Mouse (Mus musculus) brain, adult 10 weeks (tissue): ENCODE results near the gene Aph1a. TPM values are rescaled to one million over a fixed set of nuclear protein-coding genes. Genes with fewer than 3 reads are reported as not detected.

Source experiments
- polyA plus RNA-seq: library from polyadenylated mRNA; stranded (reverse); fragments of 350-450 nt; fragmentation: Illumina TruSeq; extraction: RNeasy Lipid Tissue Mini Kit (QIAGEN cat#74804); gene quantifications from one replicate; pipeline ENCODE4 v1.2.3, GENCODE M21; 2015; ENCODE audit warnings: low read depth, low replicate concordance

Gene Aph1a
- polyA plus RNA-seq: 72.2 TPM

GRCm38 (mm10) chr3:95893606-95894316 lies at the start of gene Aph1a:
Gene Aph1a (plus strand): TSS chr3:95893969.

GRCm38 (mm10) chr3:95855502-95856089 lies 38.2 kb upstream of the Aph1a start, which contains the start of gene Prpf3:
Gene Prpf3 (minus strand): TSS chr3:95855885.

GRCm38 (mm10) chr3:95871392-95871867 lies 22.3 kb upstream of the Aph1a start, which contains the start of gene Mrps21:
Gene Mrps21 (minus strand): TSS chr3:95871519.

DNA sequence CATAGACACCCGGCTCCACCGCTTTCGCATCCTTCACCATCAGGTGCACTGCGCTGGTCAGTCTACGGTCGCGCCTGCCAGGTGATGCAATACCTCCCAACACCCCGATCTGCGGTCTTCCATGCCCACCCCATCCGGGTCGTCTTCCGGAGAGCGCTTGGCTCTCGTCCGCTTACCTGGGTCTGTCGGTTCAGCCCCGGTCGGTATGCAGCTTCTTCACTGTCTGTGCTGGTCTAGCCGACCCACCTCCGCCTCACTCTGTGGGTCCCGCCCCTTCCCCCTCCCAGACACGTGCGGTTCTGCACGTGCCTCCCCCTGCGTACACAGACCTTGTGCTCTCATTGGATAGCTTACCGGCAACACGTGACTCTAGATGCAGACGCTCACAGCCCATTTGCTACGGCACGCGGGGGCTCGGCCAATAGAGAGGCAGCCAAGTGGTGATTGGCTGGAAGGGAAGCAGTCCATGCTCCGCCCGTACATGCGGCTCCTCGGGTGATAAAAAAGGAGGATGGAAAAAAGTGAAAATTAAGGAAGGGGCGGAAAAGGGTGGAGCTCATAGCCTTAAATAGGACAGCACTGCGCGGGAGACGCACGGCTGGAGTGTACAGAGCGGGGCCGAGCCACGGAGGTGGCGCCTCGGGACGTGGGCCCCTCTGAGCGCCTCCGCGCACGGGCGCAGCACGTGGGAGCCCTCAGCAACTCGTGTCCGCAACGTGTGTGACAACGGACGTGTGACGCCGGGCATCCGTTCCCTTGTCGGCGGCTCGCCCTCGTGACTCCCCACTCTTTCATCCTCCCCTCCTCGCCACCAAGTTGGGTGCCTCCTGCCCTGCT lies 11.6 kb upstream of the Aph1a start, which contains the start of gene Ciart:
Gene Ciart, minus strand, starts transcription at position 273 of the 837 bp plus-strand sequence.

DNA sequence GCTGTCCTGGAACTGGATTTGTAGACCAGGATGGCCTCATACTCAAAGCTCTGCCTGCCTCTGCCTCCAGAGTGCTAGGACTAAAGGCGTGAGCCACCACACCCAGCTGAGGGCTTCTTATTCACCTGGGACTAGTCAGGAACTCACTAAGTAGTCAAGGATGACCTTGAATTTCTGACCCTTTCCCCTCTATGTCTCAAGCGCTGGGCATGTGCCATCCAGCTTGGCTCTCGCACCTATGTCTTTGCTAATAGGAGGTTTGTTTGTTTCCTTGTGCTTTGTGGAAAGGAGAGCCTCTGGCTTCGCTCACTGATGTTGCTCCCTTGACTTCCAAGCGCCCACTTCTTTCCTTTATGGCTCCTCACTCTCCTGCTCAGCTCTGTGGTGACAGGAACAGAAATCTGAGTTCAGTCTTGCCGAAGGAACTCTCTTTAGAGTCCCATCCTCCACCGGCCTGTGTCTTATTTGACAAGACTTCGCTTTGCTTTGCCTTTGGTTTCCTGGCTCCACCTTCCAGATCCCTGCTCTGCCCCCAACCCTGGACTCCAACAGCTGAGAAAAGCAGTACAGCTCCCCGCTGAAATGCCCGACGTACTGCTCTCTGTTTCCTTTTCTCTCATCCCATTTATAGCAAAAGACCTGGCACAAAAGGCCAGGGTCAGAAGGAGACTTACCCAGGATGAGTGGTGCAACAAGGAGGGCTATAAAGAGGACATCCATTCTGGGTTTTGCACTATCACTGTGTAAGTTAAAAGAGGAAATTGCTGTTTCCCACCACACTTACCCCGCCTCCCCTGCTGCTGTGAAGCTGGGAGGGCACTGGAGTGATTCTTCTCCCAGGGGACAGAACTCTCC lies 2.3 kb upstream of the Aph1a start, which contains the start of gene BC028528:
Gene BC028528, minus strand, starts transcription at position 795 of the 855 bp plus-strand sequence.

GRCm38 (mm10) chr3:95904568-95904967 lies 10.8 kb downstream of the Aph1a start, which contains the start of gene Car14:
Gene Car14 (minus strand): TSS chr3:95904691.

GRCm38 (mm10) chr3:95928658-95929503 lies 35.1 kb downstream of the Aph1a start, which contains the start of gene Anp32e:
Gene Anp32e (plus strand): TSS chr3:95929246.

Other genes starting within 250 kb of the Aph1a start
- 55.3 TPM for gene Mcl1, start 235.2 kb upstream of the Aph1a start, polyA plus RNA-seq
- 5.2 TPM for gene Adamtsl4, start 206.1 kb upstream of the Aph1a start, polyA plus RNA-seq
- gene Ecm1, start 154.4 kb upstream of the Aph1a start, polyA plus RNA-seq: 7.9 TPM
- gene Tars2, start 133.8 kb upstream of the Aph1a start, polyA plus RNA-seq: 30.4 TPM
- 21.0 TPM for gene Rprd2, start 75.1 kb upstream of the Aph1a start, polyA plus RNA-seq
- 25.4 TPM for gene Prpf3, start 38.1 kb upstream of the Aph1a start, polyA plus RNA-seq
- 282 TPM for gene Mrps21, start 22.4 kb upstream of the Aph1a start, polyA plus RNA-seq
- gene Ciart, start 11.7 kb upstream of the Aph1a start, polyA plus RNA-seq: 21.2 TPM
- gene BC028528, start 2.0 kb upstream of the Aph1a start, polyA plus RNA-seq: 11.2 TPM
- 23.3 TPM for gene Car14, start 10.7 kb downstream of the Aph1a start, polyA plus RNA-seq
- 78.9 TPM for gene Anp32e, start 35.3 kb downstream of the Aph1a start, polyA plus RNA-seq
- 74.5 TPM for gene Plekho1, start 102.0 kb downstream of the Aph1a start, polyA plus RNA-seq
- gene Vps45, start 164.5 kb downstream of the Aph1a start, polyA plus RNA-seq: 46.0 TPM
- 20.0 TPM for gene Otud7b, start 210.6 kb downstream of the Aph1a start, polyA plus RNA-seq